Mouse (Mus musculus): Measurements from ENCODE around the gene Bricd5. TPM values are rescaled to one million over a fixed set of nuclear protein-coding genes. Genes with fewer than 3 reads are reported as not detected.

Bricd5 gene
- polyA plus RNA-seq, 1 experiment from 2014 or later, result 0.68 TPM

- peak overlapping the region; percentile 69 for H3K4me2 ChIP-seq (ENCODE audit: low read depth, low read length)
- peak overlapping the region; percentile 70 for H3K4me3 ChIP-seq (ENCODE audit: low read depth, low read length)
- peak; percentile 81 for ATAC-seq (ENCODE audit: low read depth)
- peak overlapping the region; percentile 84 for H3K9ac ChIP-seq (replicated peaks; ENCODE audit: low read depth, low read length)
- no peaks in the 10 kb centered on the region for H3K36me3 ChIP-seq (ENCODE audit: control insufficient read depth, insufficient read depth, low read length)
- H3K4me1 ChIP-seq (ENCODE audit: control insufficient read depth, insufficient read depth, low read length), result peaks cover 28% of the 10 kb centered on the region
- WGBS, result 0% methylated on average over 55 of the region's 81 CpGs
- H3K9me3 ChIP-seq (ENCODE audit: control insufficient read depth, low read length), result no peaks in the 10 kb centered on the region
- no peaks in the 10 kb centered on the region for H3K27me3 ChIP-seq (ENCODE audit: control insufficient read depth, insufficient read depth, low read length)
- H3K27ac ChIP-seq (ENCODE audit: low read depth, low read length), result peak overlapping the region; percentile 96
Observed at GRCm38 (mm10) chr17:24488662-24489264, 15.1 kb downstream of the Bricd5 start.

GRCm38 (mm10) chr17:24489265-24490030 is 15.8 kb downstream of the Bricd5 start:
- H3K4me3 ChIP-seq (ENCODE audit: low read depth, low read length), result peak overlapping the region; percentile 70
- H3K4me2 ChIP-seq (ENCODE audit: low read depth, low read length), result peak overlapping the region; percentile 69
- no peaks in the 10 kb centered on the region for H3K9me3 ChIP-seq (ENCODE audit: control insufficient read depth, low read length)
- WGBS, result 9% methylated on average over 19 of the region's 19 CpGs
- ATAC-seq (ENCODE audit: low read depth), result peak; percentile 24
- peaks cover 28% of the 10 kb centered on the region for H3K4me1 ChIP-seq (ENCODE audit: control insufficient read depth, insufficient read depth, low read length)
- no peaks in the 10 kb centered on the region for H3K36me3 ChIP-seq (ENCODE audit: control insufficient read depth, insufficient read depth, low read length)
- H3K27me3 ChIP-seq (ENCODE audit: control insufficient read depth, insufficient read depth, low read length), result no peaks in the 10 kb centered on the region
- peak overlapping the region; percentile 84 for H3K9ac ChIP-seq (replicated peaks; ENCODE audit: low read depth, low read length)
- H3K27ac ChIP-seq (ENCODE audit: low read depth, low read length), result peak overlapping the region; percentile 96

GRCm38 (mm10) chr17:24490399-24490798 is 16.7 kb downstream of the Bricd5 start:
- peak overlapping the region; percentile 84; the same call in 1 of the 2 replicates for H3K9ac ChIP-seq (replicated peaks; ENCODE audit: low read depth, low read length)
- no peaks in the 10 kb centered on the region for H3K27me3 ChIP-seq (ENCODE audit: control insufficient read depth, insufficient read depth, low read length)
- no peaks in the 10 kb centered on the region for H3K9me3 ChIP-seq (ENCODE audit: control insufficient read depth, low read length)
- H3K4me3 ChIP-seq (ENCODE audit: low read depth, low read length), result peak overlapping the region; percentile 70; the same call in 1 of the 2 replicates
- H3K36me3 ChIP-seq (ENCODE audit: control insufficient read depth, insufficient read depth, low read length), result no peaks in the 10 kb centered on the region
- no peak for ATAC-seq (ENCODE audit: low read depth)
- WGBS, result 70% methylated on average over 4 of the region's 4 CpGs
- H3K27ac ChIP-seq (ENCODE audit: low read depth, low read length), result no peak overlapping the region
- H3K4me2 ChIP-seq (ENCODE audit: low read depth, low read length), result peak overlapping the region; percentile 69
- peaks cover 26% of the 10 kb centered on the region for H3K4me1 ChIP-seq (ENCODE audit: control insufficient read depth, insufficient read depth, low read length)

- Histone ChIP-seq H3K9me3 (ENCODE audit: control insufficient read depth, low read length) (no peaks in the 10 kb centered on the region), H3K27me3 (ENCODE audit: control insufficient read depth, insufficient read depth, low read length) (no peaks in the 10 kb centered on the region), H3K4me2 (ENCODE audit: low read depth, low read length) (no peak overlapping the region), H3K27ac (ENCODE audit: low read depth, low read length) (no peak overlapping the region), H3K36me3 (ENCODE audit: control insufficient read depth, insufficient read depth, low read length) (peaks cover 36% of the 10 kb centered on the region), H3K4me3 (ENCODE audit: low read depth, low read length) (no peak overlapping the region), H3K9ac (replicated peaks; ENCODE audit: low read depth, low read length) (no peak overlapping the region), H3K4me1 (ENCODE audit: control insufficient read depth, insufficient read depth, low read length) (peaks cover 10% of the 10 kb centered on the region)
- 43% methylated on average over 2 of the region's 2 CpGs for WGBS
- ATAC-seq (ENCODE audit: low read depth), result no peak
Observed at GRCm38 (mm10) chr17:24494627-24495335, 21.1 kb downstream of the Bricd5 start.

- H3K27me3 ChIP-seq (ENCODE audit: control insufficient read depth, insufficient read depth, low read length), result no peaks in the 10 kb centered on the region
- no peak overlapping the region for H3K4me3 ChIP-seq (ENCODE audit: low read depth, low read length)
- peaks cover 39% of the 10 kb centered on the region for H3K36me3 ChIP-seq (ENCODE audit: control insufficient read depth, insufficient read depth, low read length)
- H3K4me1 ChIP-seq (ENCODE audit: control insufficient read depth, insufficient read depth, low read length), result peaks cover 4% of the 10 kb centered on the region; the same call in 1 of the 2 replicates
- WGBS, result 73% methylated on average over 3 of the region's 3 CpGs
- H3K9me3 ChIP-seq (ENCODE audit: control insufficient read depth, low read length), result no peaks in the 10 kb centered on the region
- no peak overlapping the region for H3K9ac ChIP-seq (replicated peaks; ENCODE audit: low read depth, low read length)
- H3K27ac ChIP-seq (ENCODE audit: low read depth, low read length), result no peak overlapping the region
- ATAC-seq (ENCODE audit: low read depth), result no peak
- H3K4me2 ChIP-seq (ENCODE audit: low read depth, low read length), result no peak overlapping the region
Observed at GRCm38 (mm10) chr17:24495443-24495842, 21.8 kb downstream of the Bricd5 start.

GRCm38 (mm10) chr17:24496026-24496425 is 22.3 kb downstream of the Bricd5 start:
- 90% methylated on average over 1 of the region's 1 CpGs for WGBS
- ATAC-seq (ENCODE audit: low read depth), result no peak
- Histone ChIP-seq H3K4me2 (ENCODE audit: low read depth, low read length) (no peak overlapping the region), H3K27ac (ENCODE audit: low read depth, low read length) (no peak overlapping the region), H3K4me3 (ENCODE audit: low read depth, low read length) (no peak overlapping the region), H3K36me3 (ENCODE audit: control insufficient read depth, insufficient read depth, low read length) (peaks cover 42% of the 10 kb centered on the region), H3K27me3 (ENCODE audit: control insufficient read depth, insufficient read depth, low read length) (no peaks in the 10 kb centered on the region), H3K9ac (replicated peaks; ENCODE audit: low read depth, low read length) (no peak overlapping the region), H3K4me1 (ENCODE audit: control insufficient read depth, insufficient read depth, low read length) (0 out of 2 replicates have a peak, but pooled peaks cover 1% of the 10 kb centered on the region), H3K9me3 (ENCODE audit: control insufficient read depth, low read length) (no peaks in the 10 kb centered on the region)

- no peak overlapping the region for H3K4me2 ChIP-seq (ENCODE audit: low read depth, low read length)
- H3K4me1 ChIP-seq (ENCODE audit: control insufficient read depth, insufficient read depth, low read length), result 0 out of 2 replicates have a peak, but pooled peaks cover 6% of the 10 kb centered on the region
- no peaks in the 10 kb centered on the region for H3K9me3 ChIP-seq (ENCODE audit: control insufficient read depth, low read length)
- H3K27ac ChIP-seq (ENCODE audit: low read depth, low read length), result no peak overlapping the region
- 43% methylated on average over 11 of the region's 11 CpGs for WGBS
- no peak for ATAC-seq (ENCODE audit: low read depth)
- H3K36me3 ChIP-seq (ENCODE audit: control insufficient read depth, insufficient read depth, low read length), result peaks cover 73% of the 10 kb centered on the region
- H3K27me3 ChIP-seq (ENCODE audit: control insufficient read depth, insufficient read depth, low read length), result no peaks in the 10 kb centered on the region
- no peak overlapping the region for H3K9ac ChIP-seq (replicated peaks; ENCODE audit: low read depth, low read length)
- H3K4me3 ChIP-seq (ENCODE audit: low read depth, low read length), result no peak overlapping the region
Observed at GRCm38 (mm10) chr17:24502208-24502607, 28.5 kb downstream of the Bricd5 start.

- peaks cover 74% of the 10 kb centered on the region for H3K36me3 ChIP-seq (ENCODE audit: control insufficient read depth, insufficient read depth, low read length)
- H3K4me2 ChIP-seq (ENCODE audit: low read depth, low read length), result no peak overlapping the region
- no peaks in the 10 kb centered on the region for H3K9me3 ChIP-seq (ENCODE audit: control insufficient read depth, low read length)
- H3K9ac ChIP-seq (replicated peaks; ENCODE audit: low read depth, low read length), result no peak overlapping the region
- H3K27me3 ChIP-seq (ENCODE audit: control insufficient read depth, insufficient read depth, low read length), result no peaks in the 10 kb centered on the region
- H3K4me3 ChIP-seq (ENCODE audit: low read depth, low read length), result no peak overlapping the region
- H3K27ac ChIP-seq (ENCODE audit: low read depth, low read length), result no peak overlapping the region
- 0 out of 2 replicates have a peak, but pooled peaks cover 6% of the 10 kb centered on the region for H3K4me1 ChIP-seq (ENCODE audit: control insufficient read depth, insufficient read depth, low read length)
- 91% methylated on average over 10 of the region's 10 CpGs for WGBS
- no peak for ATAC-seq (ENCODE audit: low read depth)
Observed at GRCm38 (mm10) chr17:24504085-24504484, 30.4 kb downstream of the Bricd5 start.
